ENCODE assay signal across 20 mouse cellular contexts in the genomic region with DNA sequence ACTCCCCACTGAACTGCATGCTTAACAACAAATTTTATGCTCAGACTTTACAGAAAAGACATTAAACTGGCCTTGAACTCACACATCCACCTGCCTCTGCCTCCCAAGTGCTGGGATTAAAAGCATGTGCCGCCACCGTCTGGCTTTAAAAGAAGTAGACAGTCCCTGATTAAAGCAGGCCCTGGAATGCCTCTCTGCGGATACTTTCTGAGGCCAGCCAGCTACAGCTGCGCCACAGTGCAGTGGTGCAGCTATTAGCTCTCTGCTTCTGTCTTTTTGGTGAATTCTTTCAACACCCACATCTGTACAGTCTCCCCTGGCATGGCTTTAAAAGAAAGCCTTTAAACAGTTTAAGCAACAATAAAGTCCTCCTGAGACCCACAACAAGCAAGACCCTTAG. TPM values are rescaled to one million over a fixed set of nuclear protein-coding genes. Genes with fewer than 3 reads are reported as not detected.
"Had no signal": no experiment of that assay in that cellular context is flagged by ENCODE, and none has a peak within 500 bp of the region (broad histone marks: within the 10 kb centered on the region; RNA-seq: fewer than 3 reads in every experiment).

No protein-coding gene starts in this region.

- H3K36me3 ChIP-seq: liver, embryonic 15.5 days; midbrain, embryonic 15.5 days; neural tube, embryonic 12.5 days had no signal

- H3K4me2 ChIP-seq: liver, embryonic 11.5 days; liver, embryonic 15.5 days; midbrain, embryonic 11.5 days; midbrain, embryonic 15.5 days; neural tube, embryonic 12.5 days had no signal

- H3K27ac ChIP-seq: layer of hippocampus, adult 2 months; liver, embryonic 15.5 days; midbrain, embryonic 15.5 days; neural tube, embryonic 12.5 days had no signal

- DNase-seq: kidney, adult 9 months; kidney, postnatal 10 days; kidney, postnatal 4 days; lung, adult 2 months; lung, postnatal 4 days; retina, postnatal 1 day; right cerebral cortex, postnatal 4 days; spleen, adult 18-20 months; thymus, adult 2 months; thymus, postnatal 25 days had no signal

- H3K27me3 ChIP-seq: liver, embryonic 15.5 days; midbrain, embryonic 15.5 days; neural tube, embryonic 12.5 days had no signal

- H3K4me3 ChIP-seq: layer of hippocampus, adult 2 months; liver, embryonic 15.5 days; midbrain, embryonic 15.5 days; neural tube, embryonic 12.5 days had no signal

- ATAC-seq: lung, postnatal 0 days; midbrain, embryonic 15.5 days had no signal

- H3K9ac ChIP-seq: liver, embryonic 15.5 days; midbrain, embryonic 15.5 days; neural tube, embryonic 12.5 days had no signal

- H3K4me1 ChIP-seq: liver, embryonic 15.5 days; midbrain, embryonic 15.5 days had no signal

- H3K9me3 ChIP-seq: liver, embryonic 15.5 days; midbrain, embryonic 15.5 days; neural tube, embryonic 12.5 days had no signal

RNA-seq across cellular contexts. Expression of a gene that starts 8.2 kb away (rescaled TPM):
- total RNA-seq: megakaryocyte, adult 5-6 weeks; monocyte, adult 5-6 weeks; neutrophil, adult 5-6 weeks had no signal
